Mouse (Mus musculus) lung, adult 2 months (tissue): Measurements from ENCODE around the gene Ttc39d. TPM values are rescaled to one million over a fixed set of nuclear protein-coding genes. Genes with fewer than 3 reads are reported as not detected.
"Not testable (repeated sequence)": the region's sequence is repeated elsewhere in the genome, so short reads cannot be mapped to it uniquely, and the experiment has no call there.

Experiments
- DNase-seq: peaks from one replicate; pipeline ENCODE4 v3.0.0; 2022
- H3K4me1 ChIP-seq: fragments of 200-500 bp; 2 replicates; pipeline ENCODE4 v1.6.1; 2011; ENCODE audit warnings: low read length; ENCODE audit not compliant: control insufficient read depth, insufficient read depth
- H3K4me3 ChIP-seq: fragments of 200-500 bp; replicated peaks from 2 replicates; pipeline ENCODE3; 2011; ENCODE audit warnings: low read depth, mild to moderate bottlenecking, control low read depth, low read length; ENCODE audit errors: extremely low read depth
- CTCF ChIP-seq: fragments of 200-500 bp; IDR thresholded peaks from 2 replicates; pipeline ENCODE4 v1.5.1; 2011; ENCODE audit warnings: mild to moderate bottlenecking, low read length, control low read depth; ENCODE audit not compliant: insufficient read depth
- POLR2A ChIP-seq: fragments of 200-500 bp; IDR thresholded peaks from 2 replicates; pipeline ENCODE4 v1.6.1; 2011; ENCODE audit warnings: low read depth, mild to moderate bottlenecking, control low read depth, low read length, borderline replicate concordance; ENCODE audit errors: extremely low read depth
- WGBS: fragments of 180-500 bp; shearing (Covaris S2); methylation state at CpG from one replicate; pipeline ENCODE4 v1.1.7; 2018; 5-methylcytosine and 5-hydroxymethylcytosine counted together
- polyA plus RNA-seq: library from polyadenylated mRNA; depleted of rRNA; stranded (reverse); fragments of >200 nt; gene quantifications from 2 replicates; pipeline ENCODE4 v1.2.3, GENCODE M21; 2012

Ttc39d gene
- polyA plus RNA-seq, 1 experiment = 0.06 TPM

DNA sequence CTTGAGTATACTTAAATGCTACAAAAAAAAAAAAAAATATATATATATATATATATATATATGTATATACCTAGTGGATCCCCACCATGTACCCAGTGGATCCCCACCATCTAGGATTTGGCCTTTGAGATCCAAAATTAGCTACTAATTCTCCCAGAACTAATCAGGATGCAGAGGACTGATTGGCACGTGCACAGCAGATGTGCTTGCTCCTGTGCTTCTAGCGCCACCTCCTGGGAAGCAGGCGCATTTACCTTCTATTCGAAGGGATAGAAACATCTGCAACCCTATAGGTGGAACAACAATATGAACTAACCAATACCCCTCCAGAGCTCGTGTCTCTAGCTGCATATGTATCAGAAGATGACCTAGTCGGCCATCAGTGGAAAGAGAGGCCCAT is 27.3 kb upstream of the Ttc39d start:
- TF ChIP-seq CTCF (peak; percentile 99), POLR2A (peak; percentile 9; the same call in 1 of the 2 replicates)
- no peak overlapping the region for H3K4me3 ChIP-seq
- WGBS = 0% methylated on average over 6 of the region's 6 CpGs
- no peaks in the 10 kb centered on the region for H3K4me1 ChIP-seq
- DNase-seq = peak; percentile 72

- no peak overlapping the region for H3K4me3 ChIP-seq
- no peaks in the 10 kb centered on the region for H3K4me1 ChIP-seq
- TF ChIP-seq CTCF (no peak), POLR2A (no peak)
- DNase-seq = no peak
These were observed 26.8 kb upstream of the Ttc39d start for GRCm38 (mm10) chr17:80180468-80180867.

- TF ChIP-seq POLR2A = no peak
- no peak for TF ChIP-seq CTCF
- H3K4me3 ChIP-seq = no peak overlapping the region
- WGBS = 74% methylated on average over 10 of the region's 10 CpGs
- DNase-seq = no peak
- no peaks in the 10 kb centered on the region for H3K4me1 ChIP-seq
These were observed 23.6 kb upstream of the Ttc39d start for GRCm38 (mm10) chr17:80183615-80184014.

- no peak overlapping the region for H3K4me3 ChIP-seq
- no peak for TF ChIP-seq CTCF
- TF ChIP-seq POLR2A = no peak
- WGBS = 53% methylated on average over 5 of the region's 5 CpGs
- no peaks in the 10 kb centered on the region for H3K4me1 ChIP-seq
- DNase-seq = no peak
These were observed 14.2 kb upstream of the Ttc39d start for GRCm38 (mm10) chr17:80193075-80193474.

- 90% methylated on average over 3 of the region's 3 CpGs for WGBS
- no peak overlapping the region for H3K4me3 ChIP-seq
- no peaks in the 10 kb centered on the region for H3K4me1 ChIP-seq
- TF ChIP-seq POLR2A (no peak), CTCF (no peak)
- DNase-seq = no peak
These were observed 8.0 kb upstream of the Ttc39d start for GRCm38 (mm10) chr17:80199160-80199778.

DNA sequence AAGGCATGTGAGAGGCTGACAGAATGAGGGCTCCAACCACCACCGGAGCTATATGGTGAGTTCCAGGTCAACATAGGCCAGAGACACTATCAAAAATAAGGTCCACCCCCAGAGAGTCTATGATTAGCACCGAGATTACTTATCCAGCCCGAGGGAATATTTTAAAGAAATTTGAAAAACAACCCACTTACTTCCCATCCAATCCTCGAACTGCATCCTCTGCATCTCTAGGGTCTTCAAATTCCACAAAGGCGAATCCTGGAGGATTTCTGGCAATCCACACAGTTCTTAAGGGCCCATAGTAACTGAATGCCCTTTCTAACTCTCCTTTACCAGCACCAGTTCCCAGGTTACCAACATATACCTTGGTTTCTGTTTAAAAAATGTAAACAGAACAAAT is 1.6 kb upstream of the Ttc39d start:
- TF ChIP-seq CTCF (no peak), POLR2A (no peak)
- no peak for DNase-seq
- Histone ChIP-seq H3K4me3 (peak overlapping the region; percentile 98), H3K4me1 (peaks cover 9% of the 10 kb centered on the region)
- WGBS = 9% methylated on average over 5 of the region's 5 CpGs

GRCm38 (mm10) chr17:80206301-80206670 is 974 bp upstream of the Ttc39d start:
- DNase-seq = no peak
- peaks cover 9% of the 10 kb centered on the region for H3K4me1 ChIP-seq
- no peak for TF ChIP-seq POLR2A
- no peak for TF ChIP-seq CTCF
- under 1% methylated on average over 36 of the region's 36 CpGs for WGBS
- H3K4me3 ChIP-seq = peak overlapping the region; percentile 98

DNA sequence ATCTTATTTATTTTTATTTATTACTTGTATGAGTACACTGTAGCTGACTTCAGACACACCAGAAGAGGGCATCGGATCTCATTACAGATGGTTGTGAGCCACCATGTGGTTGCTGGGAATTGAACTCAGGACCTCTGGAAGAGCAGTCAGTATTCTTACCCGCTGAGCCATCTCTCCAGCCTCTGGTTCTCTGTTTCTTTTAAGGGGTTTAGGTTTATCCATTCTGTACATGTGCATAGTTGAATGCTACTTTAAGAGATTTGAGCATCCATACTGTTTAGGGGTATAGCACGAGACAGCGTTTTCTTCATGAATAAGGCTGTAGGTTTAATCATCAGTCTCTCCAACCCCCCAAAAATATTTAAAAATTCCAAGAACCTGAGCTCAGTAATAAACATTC is 6.7 kb downstream of the Ttc39d start:
- DNase-seq, H3K4me3 ChIP-seq, H3K4me1 ChIP-seq: not testable (repeated sequence)
- WGBS = 91% methylated on average over 4 of the region's 4 CpGs

DNA sequence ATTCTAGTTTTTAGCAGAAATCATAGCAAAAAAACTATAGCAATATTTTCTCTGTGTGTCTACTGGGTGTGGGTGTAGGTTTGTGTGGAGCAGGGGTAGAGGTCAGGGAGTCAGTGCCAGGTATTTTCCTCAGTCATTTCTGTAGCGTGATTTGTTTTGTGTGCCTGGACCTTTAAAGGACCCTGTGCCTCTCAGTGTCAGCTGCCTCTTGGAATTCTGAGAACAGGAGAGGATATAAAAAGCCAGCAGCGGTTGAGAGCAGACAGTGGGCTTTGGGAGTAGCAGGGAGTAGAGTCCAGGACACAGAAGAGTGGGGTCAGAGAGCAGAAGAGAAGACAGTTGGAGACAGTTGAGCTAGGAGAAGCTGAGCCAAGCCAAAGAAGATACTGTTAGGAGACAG is 12.9 kb downstream of the Ttc39d start:
- TF ChIP-seq CTCF = no peak
- TF ChIP-seq POLR2A = no peak
- 73% methylated on average over 2 of the region's 2 CpGs for WGBS
- Histone ChIP-seq H3K4me3 (no peak overlapping the region), H3K4me1 (peaks cover 2% of the 10 kb centered on the region; the same call in 1 of the 2 replicates)
- DNase-seq = no peak

DNA sequence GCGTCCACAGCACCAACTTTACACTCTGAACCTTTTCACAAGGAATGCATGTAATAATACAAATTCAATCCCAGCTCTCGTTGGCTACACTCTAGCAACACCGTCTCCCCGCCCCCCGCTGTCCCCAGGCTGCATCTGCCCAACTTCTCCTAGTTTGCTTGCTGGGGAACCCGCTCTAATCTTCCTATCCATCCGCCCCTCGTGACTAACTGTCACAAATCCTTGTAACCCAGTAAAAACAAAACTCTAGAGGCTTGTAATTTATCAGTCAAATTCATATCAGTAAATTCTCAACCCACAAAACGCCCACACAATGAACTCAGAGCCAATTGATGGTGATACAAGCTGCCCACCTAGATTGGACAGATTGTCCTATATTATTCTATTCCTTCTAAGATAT is 13.9 kb downstream of the Ttc39d start:
- TF ChIP-seq CTCF (no peak), POLR2A (no peak)
- 65% methylated on average over 9 of the region's 9 CpGs for WGBS
- DNase-seq = no peak
- peaks cover 2% of the 10 kb centered on the region; the same call in 1 of the 2 replicates for H3K4me1 ChIP-seq
- no peak overlapping the region for H3K4me3 ChIP-seq
